Mouse (Mus musculus) monocyte, adult 2 months (primary cell): ENCODE measurements around the gene Vmn2r40.
"Not testable (repeated sequence)": the region's sequence is repeated elsewhere in the genome, so short reads cannot be mapped to it uniquely, and the experiment has no call there.

Experiments
- DNase-seq, 2 experiments: peaks; one replicate each; pipeline ENCODE4 v3.0.0; 2022; ENCODE audit warnings: low spot score in 2 of 2, low read depth in 1 of 2

Gene Vmn2r40

GRCm38 (mm10) chr7:8931335-8931734 lies at the start of gene Vmn2r40:
Gene Vmn2r40, minus strand, starts transcription at chr7:8931435.
- not testable (repeated sequence) for DNase-seq
